Mouse (Mus musculus): Measurements from ENCODE around the gene Ptcd2.

- TF ChIP-seq CTCF (IDR thresholded peaks at IDR 0.05; ENCODE audit: borderline replicate concordance, insufficient read depth, low read length) = no peak
- TF ChIP-seq POLR2A (IDR thresholded peaks at IDR 0.05; ENCODE audit: low read depth, low read length) = no peak
Measured at GRCm38 (mm10) chr13:99386341-99386740, 41.8 kb upstream of the Ptcd2 start.

All from embryonic fibroblast, embryonic 13.5 days (primary cell).